Mouse (Mus musculus): ENCODE results near the gene Synrg. TPM values are rescaled to one million over a fixed set of nuclear protein-coding genes. Genes with fewer than 3 reads are reported as not detected.

Synrg gene
- polyA plus RNA-seq, 1 experiment from 2014 or later = 3.5 TPM

- Histone ChIP-seq H3K27me3 (ENCODE audit: insufficient read depth, low read length) (no peaks in the 10 kb centered on the region), H3K36me3 (replicated peaks; ENCODE audit: insufficient read depth, low read length) (peaks cover 14% of the 10 kb centered on the region), H3K4me3 (ENCODE audit: low read depth, low read length) (no peak overlapping the region), H3K4me2 (ENCODE audit: low read depth, low read length) (no peak overlapping the region), H3K4me1 (ENCODE audit: insufficient read depth) (peaks cover 1% of the 10 kb centered on the region), H3K27ac (ENCODE audit: low read depth) (no peak overlapping the region), H3K9me3 (ENCODE audit: low read length) (no peaks in the 10 kb centered on the region), H3K9ac (replicated peaks) (no peak overlapping the region)
- ATAC-seq = no peak
- TF ChIP-seq CTCF (IDR thresholded peaks at IDR 0.05; ENCODE audit: low read depth) (no peak), EP300 (IDR thresholded peaks at IDR 0.05; ENCODE audit: low read depth) (no peak)
- DNase-seq = no peak
- WGBS (ENCODE audit: insufficient replicate concordance) = 84% methylated on average over 9 of the region's 9 CpGs
These were observed 114.4 kb downstream of the Synrg start for GRCm38 (mm10) chr11:84078601-84079000.

GRCm38 (mm10) chr11:84079361-84079760 is 115.1 kb downstream of the Synrg start:
- no peak for ATAC-seq
- no peak overlapping the region for H3K27ac ChIP-seq (ENCODE audit: low read depth)
- no peak for DNase-seq
- no peaks in the 10 kb centered on the region for H3K9me3 ChIP-seq (ENCODE audit: low read length)
- H3K4me3 ChIP-seq (ENCODE audit: low read depth, low read length) = no peak overlapping the region
- 88% methylated on average over 11 of the region's 11 CpGs for WGBS (ENCODE audit: insufficient replicate concordance)
- TF ChIP-seq CTCF (IDR thresholded peaks at IDR 0.05; ENCODE audit: low read depth) = no peak
- H3K4me1 ChIP-seq (ENCODE audit: insufficient read depth) = no peaks in the 10 kb centered on the region; the same call in 1 of the 2 replicates
- H3K4me2 ChIP-seq (ENCODE audit: low read depth, low read length) = no peak overlapping the region
- H3K9ac ChIP-seq (replicated peaks) = no peak overlapping the region
- no peaks in the 10 kb centered on the region for H3K27me3 ChIP-seq (ENCODE audit: insufficient read depth, low read length)
- H3K36me3 ChIP-seq (replicated peaks; ENCODE audit: insufficient read depth, low read length) = peaks cover 14% of the 10 kb centered on the region

- no peak for TF ChIP-seq CTCF (IDR thresholded peaks at IDR 0.05; ENCODE audit: low read depth)
- no peak for TF ChIP-seq EP300 (IDR thresholded peaks at IDR 0.05; ENCODE audit: low read depth)
- no peaks in the 10 kb centered on the region for H3K27me3 ChIP-seq (ENCODE audit: insufficient read depth, low read length)
- H3K36me3 ChIP-seq (replicated peaks; ENCODE audit: insufficient read depth, low read length) = peaks cover 14% of the 10 kb centered on the region
- DNase-seq (no peak), ATAC-seq (no peak)
- H3K4me1 ChIP-seq (ENCODE audit: insufficient read depth) = no peaks in the 10 kb centered on the region; the same call in 1 of the 2 replicates
- no peak overlapping the region for H3K9ac ChIP-seq (replicated peaks)
- no peak overlapping the region for H3K27ac ChIP-seq (ENCODE audit: low read depth)
- no peak overlapping the region for H3K4me3 ChIP-seq (ENCODE audit: low read depth, low read length)
- 78% methylated on average over 4 of the region's 4 CpGs for WGBS (ENCODE audit: insufficient replicate concordance)
- H3K9me3 ChIP-seq (ENCODE audit: low read length) = no peaks in the 10 kb centered on the region
- no peak overlapping the region for H3K4me2 ChIP-seq (ENCODE audit: low read depth, low read length)
These were observed 115.7 kb downstream of the Synrg start for GRCm38 (mm10) chr11:84079887-84080286.

GRCm38 (mm10) chr11:84080327-84080726 is 116.1 kb downstream of the Synrg start:
- no peaks in the 10 kb centered on the region for H3K27me3 ChIP-seq (ENCODE audit: insufficient read depth, low read length)
- H3K36me3 ChIP-seq (replicated peaks; ENCODE audit: insufficient read depth, low read length) = peaks cover 14% of the 10 kb centered on the region
- no peaks in the 10 kb centered on the region; the same call in 1 of the 2 replicates for H3K4me1 ChIP-seq (ENCODE audit: insufficient read depth)
- H3K9ac ChIP-seq (replicated peaks) = no peak overlapping the region
- H3K27ac ChIP-seq (ENCODE audit: low read depth) = no peak overlapping the region
- DNase-seq = no peak
- no peak overlapping the region for H3K4me2 ChIP-seq (ENCODE audit: low read depth, low read length)
- no peak for ATAC-seq
- 83% methylated on average over 3 of the region's 3 CpGs for WGBS (ENCODE audit: insufficient replicate concordance)
- TF ChIP-seq CTCF (IDR thresholded peaks at IDR 0.05; ENCODE audit: low read depth) (no peak), EP300 (IDR thresholded peaks at IDR 0.05; ENCODE audit: low read depth) (no peak)
- no peak overlapping the region for H3K4me3 ChIP-seq (ENCODE audit: low read depth, low read length)
- H3K9me3 ChIP-seq (ENCODE audit: low read length) = no peaks in the 10 kb centered on the region

- WGBS (ENCODE audit: insufficient replicate concordance) = 86% methylated on average over 5 of the region's 5 CpGs
These were observed 117.7 kb downstream of the Synrg start for GRCm38 (mm10) chr11:84081901-84082300.

DNA sequence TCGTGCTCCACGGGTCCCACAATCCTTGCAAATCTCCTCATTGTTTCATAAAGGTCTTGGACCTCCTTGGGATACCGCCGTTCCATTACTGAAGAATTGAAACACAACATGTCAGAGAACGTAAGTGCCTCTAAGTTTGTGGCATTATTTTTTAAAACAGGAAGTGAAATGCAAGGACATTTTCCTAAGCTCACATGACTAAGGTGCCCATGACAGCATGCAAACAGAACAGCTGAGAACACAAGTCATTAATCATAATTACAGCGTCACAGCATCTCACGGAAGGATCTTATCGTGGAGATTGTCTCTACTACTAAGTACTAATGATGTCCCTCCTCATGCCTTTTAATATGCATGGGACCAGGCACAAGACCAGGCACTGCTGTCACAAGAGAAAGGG is 126.3 kb downstream of the Synrg start:
- ATAC-seq = no peak
- WGBS (ENCODE audit: insufficient replicate concordance) = 88% methylated on average over 8 of the region's 8 CpGs
- H3K36me3 ChIP-seq (replicated peaks; ENCODE audit: insufficient read depth, low read length) = peaks cover 29% of the 10 kb centered on the region

More at GRCm38 (mm10) chr11:84081901-84082300, 117.7 kb downstream of the Synrg start:
- no peak for ATAC-seq
- Histone ChIP-seq H3K9me3 (ENCODE audit: low read length) (no peaks in the 10 kb centered on the region), H3K27ac (ENCODE audit: low read depth) (no peak overlapping the region), H3K36me3 (replicated peaks; ENCODE audit: insufficient read depth, low read length) (peaks cover 14% of the 10 kb centered on the region), H3K4me3 (ENCODE audit: low read depth, low read length) (no peak overlapping the region), H3K27me3 (ENCODE audit: insufficient read depth, low read length) (no peaks in the 10 kb centered on the region), H3K4me1 (ENCODE audit: insufficient read depth) (no peaks in the 10 kb centered on the region), H3K9ac (replicated peaks) (no peak overlapping the region), H3K4me2 (ENCODE audit: low read depth, low read length) (no peak overlapping the region)
- no peak for TF ChIP-seq EP300 (IDR thresholded peaks at IDR 0.05; ENCODE audit: low read depth)
- TF ChIP-seq CTCF (IDR thresholded peaks at IDR 0.05; ENCODE audit: low read depth) = no peak
- no peak for DNase-seq

More for the DNA sequence above, 126.3 kb downstream of the Synrg start:
- Histone ChIP-seq H3K9ac (replicated peaks) (no peak overlapping the region), H3K27ac (ENCODE audit: low read depth) (no peak overlapping the region), H3K4me1 (ENCODE audit: insufficient read depth) (no peaks in the 10 kb centered on the region), H3K9me3 (ENCODE audit: low read length) (no peaks in the 10 kb centered on the region), H3K27me3 (ENCODE audit: insufficient read depth, low read length) (no peaks in the 10 kb centered on the region), H3K4me2 (ENCODE audit: low read depth, low read length) (no peak overlapping the region), H3K4me3 (ENCODE audit: low read depth, low read length) (no peak overlapping the region)
- TF ChIP-seq CTCF (IDR thresholded peaks at IDR 0.05; ENCODE audit: low read depth) (no peak), EP300 (IDR thresholded peaks at IDR 0.05; ENCODE audit: low read depth) (no peak)
- DNase-seq = no peak

Other genes with a start within 250 kb of the Synrg start
- gene Wfdc21, start 217.5 kb upstream of the Synrg start, polyA plus RNA-seq (2015; fragmentation: Nextera tagmentation; extraction: Ambion mirVana) = 108 and 117 TPM in 2 replicates
- 5.6 and 6.0 TPM in 2 replicates for gene Heatr6, start 210.7 kb upstream of the Synrg start, polyA plus RNA-seq (2015; fragmentation: Nextera tagmentation; extraction: Ambion mirVana)
- gene Hnf1b, start 114.4 kb upstream of the Synrg start, polyA plus RNA-seq (2015; fragmentation: Nextera tagmentation; extraction: Ambion mirVana) = 4.9 and 5.4 TPM in 2 replicates
- gene Ddx52, start 22.4 kb upstream of the Synrg start, polyA plus RNA-seq (2015; fragmentation: Nextera tagmentation; extraction: Ambion mirVana) = 11.3 and 12.5 TPM in 2 replicates
- gene Dusp14, start 104.8 kb downstream of the Synrg start, polyA plus RNA-seq (2015; fragmentation: Nextera tagmentation; extraction: Ambion mirVana) = 1.7 and 1.8 TPM in 2 replicates
- 5.7 and 6.1 TPM in 2 replicates for gene Tada2a, start 165.2 kb downstream of the Synrg start, polyA plus RNA-seq (2015; fragmentation: Nextera tagmentation; extraction: Ambion mirVana)
- gene Acaca, start 165.2 kb downstream of the Synrg start, polyA plus RNA-seq (2015; fragmentation: Nextera tagmentation; extraction: Ambion mirVana) = 2.0 TPM in 2 replicates
- gene Gm11437, start 203.0 kb downstream of the Synrg start, polyA plus RNA-seq (2015; fragmentation: Nextera tagmentation; extraction: Ambion mirVana) = 0.14 TPM in 1 of 2 replicates, not detected in the other

All from liver, postnatal 0 days (tissue).